Mouse (Mus musculus): Measurements from ENCODE around the gene Olfr390. TPM values are rescaled to one million over a fixed set of nuclear protein-coding genes. Genes with fewer than 3 reads are reported as not detected.

Olfr390 gene
- polyA plus RNA-seq (2015; fragmentation: Nextera tagmentation; extraction: Ambion mirVana), result not detected in 2 replicates

DNA sequence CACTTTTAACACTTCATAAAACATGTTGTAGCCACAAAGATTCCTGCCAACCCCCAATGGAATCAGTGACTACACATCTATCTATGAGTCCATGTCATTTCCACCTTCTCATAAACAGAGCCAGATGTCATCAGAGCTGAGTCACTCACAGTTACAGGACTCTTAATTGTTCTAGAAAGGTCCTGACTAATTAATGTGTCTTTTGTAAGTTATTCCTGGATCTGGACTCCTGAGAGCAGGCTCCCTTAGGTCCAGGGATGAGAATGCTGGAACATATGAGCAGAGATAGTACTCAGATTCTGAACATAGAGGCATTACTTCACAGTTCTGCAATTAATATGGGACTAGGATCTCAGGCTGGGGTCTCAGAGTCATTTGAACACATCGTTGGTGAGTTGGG lies at the start of gene Olfr390:
Gene Olfr390 (plus strand): TSS at position 301 of the 400 bp plus-strand sequence.
- Histone ChIP-seq H3K27me3 (replicated peaks) (no peaks in the 10 kb centered on the region), H3K27ac (replicated peaks) (no peak within 1 kb of the TSS), H3K4me2 (no peak within 1 kb of the TSS), H3K4me3 (replicated peaks) (no peak within 1 kb of the TSS), H3K36me3 (no peaks in the 10 kb centered on the region), H3K9ac (replicated peaks) (no peak within 1 kb of the TSS), H3K4me1 (no peaks in the 10 kb centered on the region), H3K9me3 (replicated peaks) (peaks cover 9% of the 10 kb centered on the region; the same call in 1 of the 2 replicates)
- WGBS, result 81% methylated on average over 1 of the region's 1 CpGs
- no peak for ATAC-seq (ENCODE audit: low FRiP score)

GRCm38 (mm10) chr11:73759115-73759514 lies 23.6 kb upstream of the Olfr390 start:
- no peak for ATAC-seq (ENCODE audit: low FRiP score)
- H3K9ac ChIP-seq (replicated peaks), result no peak overlapping the region
- no peak overlapping the region for H3K4me2 ChIP-seq
- no peak overlapping the region for H3K27ac ChIP-seq (replicated peaks)
- H3K4me3 ChIP-seq (replicated peaks), result no peak overlapping the region
- no peaks in the 10 kb centered on the region for H3K4me1 ChIP-seq
- H3K27me3 ChIP-seq (replicated peaks), result no peaks in the 10 kb centered on the region
- H3K36me3 ChIP-seq, result no peaks in the 10 kb centered on the region
- H3K9me3 ChIP-seq (replicated peaks), result peaks cover 3% of the 10 kb centered on the region

DNA sequence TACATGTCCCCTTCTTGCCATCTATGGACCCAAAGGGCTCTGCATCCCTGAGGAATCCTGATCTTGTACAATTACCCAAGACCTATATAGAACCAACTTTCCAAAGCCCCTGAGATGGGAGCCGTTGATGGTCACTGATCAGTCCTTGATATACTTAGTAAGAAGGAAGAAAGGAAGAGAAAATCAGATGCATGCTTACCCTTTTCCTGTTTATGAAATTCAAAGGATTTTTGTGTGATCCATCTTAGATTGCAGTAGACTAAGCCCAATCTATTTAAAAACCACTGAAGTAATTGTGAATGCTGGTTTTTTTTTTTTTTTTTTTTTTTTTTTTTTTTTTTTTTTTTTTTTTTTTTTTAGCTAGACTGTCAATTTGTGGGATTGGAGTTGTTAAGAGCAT lies 2.2 kb upstream of the Olfr390 start, which contains the start of gene Olfr389:
Gene Olfr389 (minus strand): TSS at position 101 of the 400 bp plus-strand sequence.
- H3K27ac ChIP-seq (replicated peaks), result no peak within 1 kb of the TSS
- ATAC-seq (ENCODE audit: low FRiP score), result no peak
- H3K9ac ChIP-seq (replicated peaks), result no peak within 1 kb of the TSS
- peaks cover 9% of the 10 kb centered on the region; the same call in 1 of the 2 replicates for H3K9me3 ChIP-seq (replicated peaks)
- no peaks in the 10 kb centered on the region for H3K27me3 ChIP-seq (replicated peaks)
- H3K4me2 ChIP-seq, result no peak within 1 kb of the TSS
- no peak within 1 kb of the TSS for H3K4me3 ChIP-seq (replicated peaks)
- H3K36me3 ChIP-seq, result no peaks in the 10 kb centered on the region
- no peaks in the 10 kb centered on the region for H3K4me1 ChIP-seq
- whole genome bisulfite sequencing, result 96% methylated on average over 1 of the region's 1 CpGs

DNA sequence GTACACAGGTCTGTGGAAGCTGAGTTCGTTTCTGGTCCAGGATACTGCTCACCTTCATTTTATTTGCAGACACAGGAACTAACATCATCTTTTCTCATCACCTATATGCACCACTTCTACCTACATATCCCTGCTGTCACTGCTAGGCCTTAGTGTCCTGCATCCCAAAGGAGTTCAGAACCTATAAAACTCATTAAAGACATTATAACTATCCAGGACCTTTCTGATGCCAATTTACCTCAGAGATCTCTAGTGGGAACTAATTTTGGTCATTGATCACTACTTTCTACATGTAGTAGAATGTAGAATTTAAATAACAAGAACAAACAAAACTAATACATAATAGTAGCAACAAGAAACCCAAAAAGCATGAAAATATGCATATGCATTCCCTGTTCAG lies 20.2 kb downstream of the Olfr390 start, which contains the start of gene Olfr391-ps:
Gene Olfr391-ps (minus strand): TSS at position 101 of the 400 bp plus-strand sequence.
- no peak within 1 kb of the TSS for H3K4me3 ChIP-seq (replicated peaks)
- no peaks in the 10 kb centered on the region for H3K4me1 ChIP-seq
- H3K9ac ChIP-seq (replicated peaks), result no peak within 1 kb of the TSS
- no peak within 1 kb of the TSS for H3K4me2 ChIP-seq
- WGBS, result 24% methylated on average over 1 of the region's 1 CpGs
- no peaks in the 10 kb centered on the region for H3K36me3 ChIP-seq
- H3K27ac ChIP-seq (replicated peaks), result no peak within 1 kb of the TSS
- H3K9me3 ChIP-seq (replicated peaks), result no peaks in the 10 kb centered on the region; the same call in 1 of the 2 replicates
- H3K27me3 ChIP-seq (replicated peaks), result no peaks in the 10 kb centered on the region
- ATAC-seq (ENCODE audit: low FRiP score), result no peak

DNA sequence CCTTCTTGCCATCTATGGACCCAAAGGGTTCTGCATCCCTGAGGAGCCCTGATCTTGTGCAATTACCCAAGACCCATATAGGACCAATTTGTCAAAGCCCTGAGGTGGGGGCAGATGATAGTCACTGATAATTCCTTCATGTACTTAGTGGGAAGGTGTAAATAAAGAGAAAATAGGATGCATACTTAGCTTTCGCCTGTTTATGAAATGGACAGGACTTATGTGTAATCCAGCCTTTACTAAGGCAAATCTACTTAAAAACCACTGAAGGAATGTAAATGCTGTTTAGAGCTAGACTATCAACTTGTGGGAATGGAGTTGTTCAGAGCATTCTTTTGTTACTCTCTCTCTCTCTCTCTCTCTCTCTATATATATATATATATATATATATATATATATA lies 34.2 kb downstream of the Olfr390 start, which contains the start of gene Olfr392:
Gene Olfr392 (minus strand): TSS at position 101 of the 400 bp plus-strand sequence.
- Histone ChIP-seq H3K4me2 (no peak within 1 kb of the TSS), H3K4me1 (no peaks in the 10 kb centered on the region), H3K4me3 (replicated peaks) (no peak within 1 kb of the TSS), H3K36me3 (no peaks in the 10 kb centered on the region), H3K27ac (replicated peaks) (no peak within 1 kb of the TSS), H3K9me3 (replicated peaks) (peaks cover 3% of the 10 kb centered on the region), H3K27me3 (replicated peaks) (no peaks in the 10 kb centered on the region), H3K9ac (replicated peaks) (no peak within 1 kb of the TSS)
- ATAC-seq (ENCODE audit: low FRiP score), result no peak
- 89% methylated on average over 1 of the region's 1 CpGs for WGBS

Other genes with a start within 250 kb of the Olfr390 start
- gene Olfr385, start 190.0 kb upstream of the Olfr390 start, polyA plus RNA-seq (2015; fragmentation: Nextera tagmentation; extraction: Ambion mirVana), result not detected in 2 replicates
- gene Olfr384, start 184.4 kb upstream of the Olfr390 start, polyA plus RNA-seq (2015; fragmentation: Nextera tagmentation; extraction: Ambion mirVana), result not detected in 2 replicates
- not detected in 2 replicates for gene Zfp735, start 94.2 kb upstream of the Olfr390 start, polyA plus RNA-seq (2015; fragmentation: Nextera tagmentation; extraction: Ambion mirVana)
- not detected in 2 replicates for gene Olfr389, start 2.3 kb upstream of the Olfr390 start, polyA plus RNA-seq (2015; fragmentation: Nextera tagmentation; extraction: Ambion mirVana)
- not detected in 2 replicates for gene Olfr391-ps, start 20.1 kb downstream of the Olfr390 start, polyA plus RNA-seq (2015; fragmentation: Nextera tagmentation; extraction: Ambion mirVana)
- gene Olfr392, start 34.1 kb downstream of the Olfr390 start, polyA plus RNA-seq (2015; fragmentation: Nextera tagmentation; extraction: Ambion mirVana), result not detected in 2 replicates
- gene Olfr393, start 68.5 kb downstream of the Olfr390 start, polyA plus RNA-seq (2015; fragmentation: Nextera tagmentation; extraction: Ambion mirVana), result not detected in 2 replicates
- not detected in 2 replicates for gene Olfr394, start 107.8 kb downstream of the Olfr390 start, polyA plus RNA-seq (2015; fragmentation: Nextera tagmentation; extraction: Ambion mirVana)
- gene Olfr395, start 126.3 kb downstream of the Olfr390 start, polyA plus RNA-seq (2015; fragmentation: Nextera tagmentation; extraction: Ambion mirVana), result not detected in 2 replicates
- not detected in 2 replicates for gene Olfr23, start 153.7 kb downstream of the Olfr390 start, polyA plus RNA-seq (2015; fragmentation: Nextera tagmentation; extraction: Ambion mirVana)
- not detected in 2 replicates for gene Olfr397, start 177.9 kb downstream of the Olfr390 start, polyA plus RNA-seq (2015; fragmentation: Nextera tagmentation; extraction: Ambion mirVana)
- gene Olfr398, start 207.4 kb downstream of the Olfr390 start, polyA plus RNA-seq (2015; fragmentation: Nextera tagmentation; extraction: Ambion mirVana), result not detected in 2 replicates